Mouse (Mus musculus): ENCODE results near the gene Fsd1l.

- TF ChIP-seq CTCF (IDR thresholded peaks at IDR 0.05; ENCODE audit: extremely low read depth, insufficient read depth, low read length) (no peak), POLR2A (IDR thresholded peaks at IDR 0.05; ENCODE audit: extremely low read depth, insufficient read depth, low read length) (no peak)
Observed at GRCm38 (mm10) chr4:53722506-53722905, 91.2 kb downstream of the Fsd1l start.
